Mouse (Mus musculus) cortical plate, adult 2 months (tissue): ENCODE measurements at regions not wholly inside any gene's neighbourhood (a gene's known extent, or its start where the extent isn't known, plus 50 kb on each side); places are given as distances from the start of the nearest gene placed in this dataset.

ENCODE experiments used
- H3K27ac ChIP-seq: fragments of 200-500 bp; 2 replicates; pipeline ENCODE4 v1.5.1; 2012; ENCODE audit warnings: low read length, control low read depth, inconsistent platforms; ENCODE audit not compliant: insufficient read depth
- H3K4me1 ChIP-seq: fragments of 200-500 bp; 2 replicates; pipeline ENCODE4 v1.6.1; 2011; ENCODE audit warnings: low read length; ENCODE audit not compliant: control insufficient read depth, insufficient read depth
- H3K4me3 ChIP-seq: fragments of 200-500 bp; 2 replicates; pipeline ENCODE4 v1.5.1; 2011; ENCODE audit warnings: mild to moderate bottlenecking, low read length, control low read depth; ENCODE audit not compliant: insufficient read depth
- CTCF ChIP-seq: fragments of 200-500 bp; IDR thresholded peaks from 2 replicates; pipeline ENCODE4 v1.5.1; 2011; ENCODE audit warnings: mild to moderate bottlenecking, control low read depth, low read length; ENCODE audit not compliant: insufficient read depth; ENCODE audit errors: extremely low read depth
- POLR2A ChIP-seq: fragments of 200-500 bp; IDR thresholded peaks from 2 replicates; pipeline ENCODE4 v1.6.1; 2011; ENCODE audit warnings: mild to moderate bottlenecking, low read length, control low read depth; ENCODE audit not compliant: insufficient read depth; ENCODE audit errors: extremely low read depth

- H3K4me3 ChIP-seq = no peak overlapping the region
- no peak overlapping the region for H3K27ac ChIP-seq
- TF ChIP-seq CTCF (no peak), POLR2A (no peak)
- H3K4me1 ChIP-seq = no peaks in the 10 kb centered on the region
These were observed 78.3 kb upstream of the Gimd1 start for GRCm38 (mm10) chr3:132551238-132551808.

- H3K4me3 ChIP-seq = no peak overlapping the region
- TF ChIP-seq POLR2A (no peak), CTCF (no peak)
- no peak overlapping the region for H3K27ac ChIP-seq
- no peaks in the 10 kb centered on the region for H3K4me1 ChIP-seq
These were observed 63.9 kb upstream of the Gimd1 start for GRCm38 (mm10) chr3:132565755-132566154.

- no peak for TF ChIP-seq CTCF
- no peak for TF ChIP-seq POLR2A
- Histone ChIP-seq H3K27ac (no peak overlapping the region), H3K4me1 (no peaks in the 10 kb centered on the region), H3K4me3 (no peak overlapping the region)
These were observed 63.3 kb upstream of the Gimd1 start for GRCm38 (mm10) chr3:132566301-132566700.
